Mouse (Mus musculus) mouse embryonic stem cell (cell line): ENCODE results near the gene Cds1.

Source experiments
- in situ Hi-C, 2 experiments: fragments of 300-500 bp; cut with MboI; formaldehyde crosslinking; loops; 1 replicate in 1 of 2; 3 replicates in 1 of 2; pipeline ENCODE4 v1.14.3; 2019 to 2020; ENCODE audit warnings: low sequenced_read_pairs in 2 of 2, low pct_unique_long_range_greater_than_20kb in 1 of 2, mixed read lengths in 1 of 2; ENCODE audit not compliant: unreplicated experiment in 1 of 2

Gene Cds1

GRCm38 (mm10) chr5:101767486-101767885, 2.6 kb downstream of the Cds1 start:
- in situ Hi-C loops, result no loop called here

GRCm38 (mm10) chr5:101768558-101768957, 3.6 kb downstream of the Cds1 start:
- in situ Hi-C loops, result no loop called here

GRCm38 (mm10) chr5:101772621-101773020, 7.7 kb downstream of the Cds1 start:
- in situ Hi-C loops, result no loop called here

- in situ Hi-C loops, result no loop called here
These were observed 10.3 kb downstream of the Cds1 start for GRCm38 (mm10) chr5:101775262-101775661.

- in situ Hi-C loops, result no loop called here
These were observed 11.6 kb downstream of the Cds1 start for GRCm38 (mm10) chr5:101776528-101776927.

- in situ Hi-C loops, result no loop called here
These were observed 14.5 kb downstream of the Cds1 start for GRCm38 (mm10) chr5:101779376-101779863.

GRCm38 (mm10) chr5:101780918-101781317, 16.0 kb downstream of the Cds1 start:
- in situ Hi-C loops, result no loop called here

- in situ Hi-C loops, result no loop called here
These were observed 19.4 kb downstream of the Cds1 start for GRCm38 (mm10) chr5:101784328-101784727.

- in situ Hi-C loops, result no loop called here
These were observed 19.9 kb downstream of the Cds1 start for GRCm38 (mm10) chr5:101784787-101785186.

- in situ Hi-C loops, result no loop called here
These were observed 21.1 kb downstream of the Cds1 start for GRCm38 (mm10) chr5:101785921-101786614.

GRCm38 (mm10) chr5:101789770-101790169, 24.8 kb downstream of the Cds1 start:
- in situ Hi-C loops, result no loop called here

- in situ Hi-C loops, result no loop called here
These were observed 25.6 kb downstream of the Cds1 start for GRCm38 (mm10) chr5:101790560-101790959.

GRCm38 (mm10) chr5:101792665-101793064, 27.7 kb downstream of the Cds1 start:
- in situ Hi-C loops, result no loop called here

GRCm38 (mm10) chr5:101801891-101802290, 37.0 kb downstream of the Cds1 start:
- in situ Hi-C loops, result no loop called here

- in situ Hi-C loops, result no loop called here
These were observed 37.6 kb downstream of the Cds1 start for GRCm38 (mm10) chr5:101802358-101803022.

- in situ Hi-C loops, result no loop called here
These were observed 46.6 kb downstream of the Cds1 start for GRCm38 (mm10) chr5:101811296-101812169.

- in situ Hi-C loops, result no loop called here
These were observed 51.9 kb downstream of the Cds1 start for GRCm38 (mm10) chr5:101816822-101817221.

- in situ Hi-C loops, result no loop called here
These were observed 54.3 kb downstream of the Cds1 start for GRCm38 (mm10) chr5:101819216-101819615.

GRCm38 (mm10) chr5:101819844-101820243, 54.9 kb downstream of the Cds1 start:
- in situ Hi-C loops, result no loop called here
